Mouse (Mus musculus) forebrain, embryonic 13.5 days (tissue): Measurements from ENCODE around the gene Bach2. TPM values are rescaled to one million over a fixed set of nuclear protein-coding genes. Genes with fewer than 3 reads are reported as not detected.
A peak's percentile ranks its signal among the peaks of the same experiment; 100 is the strongest.

Experiments
- ATAC-seq: fragments of 200-750 bp; cut with Nextera tagmentation; 2 replicates; pipeline ENCODE4 v1.8.0; 2017
- H3K27ac ChIP-seq: fragments of 300-500 bp; sonication (generic); 2 replicates; pipeline ENCODE4 v1.5.1; 2015; ENCODE audit warnings: inconsistent platforms, mild to moderate bottlenecking, moderate library complexity
- H3K27me3 ChIP-seq: fragments of 300-500 bp; sonication (generic); 2 replicates; pipeline ENCODE4 v1.6.1; 2015; ENCODE audit warnings: mild to moderate bottlenecking, inconsistent platforms
- H3K36me3 ChIP-seq: fragments of 300-500 bp; sonication (generic); 2 replicates; pipeline ENCODE4 v1.6.1; 2015; ENCODE audit warnings: mild to moderate bottlenecking, inconsistent platforms; ENCODE audit not compliant: poor library complexity, severe bottlenecking
- H3K4me1 ChIP-seq: fragments of 300-500 bp; sonication (generic); 2 replicates; pipeline ENCODE4 v1.6.1; 2015; ENCODE audit warnings: inconsistent platforms
- H3K4me2 ChIP-seq: fragments of 300-500 bp; sonication (generic); 2 replicates; pipeline ENCODE4 v1.6.1; 2015; ENCODE audit warnings: inconsistent platforms, mild to moderate bottlenecking, moderate library complexity
- H3K4me3 ChIP-seq: fragments of 300-500 bp; sonication (generic); 2 replicates; pipeline ENCODE4 v1.5.1; 2015; ENCODE audit warnings: mild to moderate bottlenecking, inconsistent platforms
- H3K9ac ChIP-seq: fragments of 300-500 bp; sonication (generic); 2 replicates; pipeline ENCODE4 v1.6.1; 2015; ENCODE audit warnings: mild to moderate bottlenecking, inconsistent platforms
- H3K9me3 ChIP-seq: fragments of 300-500 bp; sonication (generic); replicated peaks from 2 replicates; pipeline ENCODE4 v1.6.1; 2016; ENCODE audit warnings: inconsistent platforms
- WGBS: fragments of 180-500 bp; shearing (Covaris S2); methylation state at CpG from one replicate; pipeline ENCODE4 v1.1.7; 2015; 5-methylcytosine and 5-hydroxymethylcytosine counted together
- polyA plus RNA-seq: library from polyadenylated mRNA; unstranded; fragments of >200 nt; fragmentation: Nextera tagmentation; extraction: Ambion mirVana; gene quantifications from 2 replicates; pipeline ENCODE4 v1.2.1, GENCODE M21; 2015

Bach2 gene
- polyA plus RNA-seq, 1 experiment from 2014 or later, result 26.2 TPM

DNA sequence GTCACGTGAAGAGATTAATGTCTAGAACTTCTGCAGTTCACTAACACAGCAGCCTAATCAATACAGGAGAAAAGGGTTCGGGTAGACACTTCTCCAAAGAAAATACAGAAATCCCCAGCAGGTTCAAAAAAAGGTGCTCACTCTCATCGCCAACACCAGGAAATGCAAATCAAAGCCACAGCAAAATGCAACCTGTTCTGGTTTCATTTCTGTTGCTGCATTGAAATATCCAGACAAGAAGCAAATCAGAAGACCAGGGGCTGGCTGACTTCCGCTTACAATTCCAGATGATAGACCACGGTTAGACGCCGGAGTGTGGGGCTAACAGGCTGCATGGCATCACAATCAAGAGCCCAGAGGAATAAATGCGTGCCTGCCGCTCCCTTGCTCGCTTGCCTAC, 9.3 kb upstream of the Bach2 start:
- Histone ChIP-seq H3K4me3 (no peak overlapping the region), H3K27me3 (no peaks in the 10 kb centered on the region), H3K9ac (no peak overlapping the region), H3K4me1 (peaks cover 5% of the 10 kb centered on the region; the same call in 1 of the 2 replicates), H3K4me2 (no peak overlapping the region), H3K27ac (no peak overlapping the region), H3K36me3 (no peaks in the 10 kb centered on the region), H3K9me3 (no peaks in the 10 kb centered on the region)
- WGBS, result 87% methylated on average over 10 of the region's 10 CpGs
- no peak for ATAC-seq

DNA sequence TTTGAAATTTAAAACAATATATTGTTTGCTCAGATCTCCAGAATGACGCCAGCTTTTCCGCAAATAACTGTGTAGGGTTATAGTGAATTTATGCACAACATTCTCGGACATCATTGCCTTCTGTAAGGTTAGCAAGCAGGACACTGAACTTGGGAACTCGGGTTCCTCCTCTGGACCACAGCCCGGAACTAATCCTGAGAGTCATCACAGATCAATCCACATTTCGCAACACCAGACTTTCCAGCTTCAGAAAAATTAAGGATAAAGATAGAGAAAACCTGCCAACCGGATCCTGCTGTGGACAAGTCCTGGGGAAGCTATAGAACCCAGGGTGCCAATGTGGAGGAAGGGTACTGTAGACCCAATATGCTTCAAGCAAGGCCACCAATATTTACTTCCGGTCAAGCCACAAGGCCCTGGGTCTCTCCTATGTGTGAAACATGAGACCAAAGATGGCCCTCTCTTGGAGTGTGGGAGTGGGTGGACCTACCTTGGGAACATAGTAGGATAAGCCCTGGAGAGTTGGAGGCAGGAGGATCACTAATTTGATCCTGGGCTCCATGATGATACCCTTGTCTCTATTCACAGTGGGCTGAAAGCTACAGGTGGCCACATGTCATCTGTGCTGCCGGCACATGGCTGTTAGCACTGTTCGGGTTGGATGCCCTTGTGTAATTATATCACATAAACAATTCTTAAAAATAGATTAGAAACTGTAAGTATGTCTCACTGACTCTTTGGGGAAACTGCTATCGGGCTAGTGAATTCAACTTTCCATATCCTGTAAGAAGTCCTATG, 7.1 kb upstream of the Bach2 start:
- no peaks in the 10 kb centered on the region for H3K36me3 ChIP-seq
- WGBS, result 92% methylated on average over 11 of the region's 11 CpGs
- H3K4me3 ChIP-seq, result no peak overlapping the region
- H3K4me1 ChIP-seq, result peaks cover 5% of the 10 kb centered on the region; the same call in 1 of the 2 replicates
- H3K9me3 ChIP-seq, result no peaks in the 10 kb centered on the region
- ATAC-seq, result no peak
- no peak overlapping the region for H3K27ac ChIP-seq
- no peak overlapping the region for H3K9ac ChIP-seq
- no peaks in the 10 kb centered on the region for H3K27me3 ChIP-seq
- no peak overlapping the region for H3K4me2 ChIP-seq

DNA sequence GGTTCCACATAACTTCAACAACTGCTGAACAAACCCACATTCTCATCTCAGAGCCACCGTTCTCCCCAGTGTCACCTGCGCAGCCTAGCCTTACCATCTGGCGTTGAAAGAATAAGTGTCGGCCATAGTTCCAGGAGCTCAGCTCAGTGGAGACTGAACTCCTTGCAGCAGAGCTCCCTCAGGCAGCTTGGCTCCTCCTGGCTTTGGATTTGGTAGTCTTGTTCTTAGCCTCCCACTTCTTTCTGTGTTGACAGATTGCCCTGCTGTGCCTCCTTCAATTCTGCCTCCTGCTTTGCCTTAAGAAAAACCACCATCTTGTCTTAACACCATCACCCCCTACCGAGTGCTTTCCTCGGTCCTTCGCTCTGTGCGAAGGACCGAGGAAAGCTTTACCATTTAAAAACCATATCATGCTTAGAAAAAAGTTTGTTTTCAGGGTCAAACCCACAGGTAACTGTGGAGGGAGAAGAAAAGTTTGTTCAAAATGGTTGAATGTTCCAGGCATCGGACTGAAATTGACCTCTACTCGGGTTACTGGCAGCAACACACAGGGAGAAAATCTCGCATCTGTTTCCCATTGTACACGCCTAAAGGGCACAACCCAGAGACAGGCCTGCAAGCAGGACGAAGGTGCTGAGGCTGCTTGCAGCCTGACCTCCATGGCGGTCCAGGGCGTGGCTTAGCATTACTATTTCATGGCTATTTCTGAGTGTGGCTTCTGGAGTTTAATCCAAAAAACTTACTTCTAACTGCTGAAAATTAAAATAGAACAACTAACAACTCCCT, 2.5 kb upstream of the Bach2 start:
- Histone ChIP-seq H3K9ac (no peak overlapping the region), H3K36me3 (no peaks in the 10 kb centered on the region), H3K4me2 (no peak overlapping the region), H3K27ac (no peak overlapping the region), H3K9me3 (no peaks in the 10 kb centered on the region), H3K4me3 (no peak overlapping the region), H3K4me1 (peaks cover 22% of the 10 kb centered on the region), H3K27me3 (0 out of 2 replicates have a peak, but pooled peaks cover 4% of the 10 kb centered on the region)
- no peak for ATAC-seq
- 74% methylated on average over 16 of the region's 16 CpGs for WGBS

DNA sequence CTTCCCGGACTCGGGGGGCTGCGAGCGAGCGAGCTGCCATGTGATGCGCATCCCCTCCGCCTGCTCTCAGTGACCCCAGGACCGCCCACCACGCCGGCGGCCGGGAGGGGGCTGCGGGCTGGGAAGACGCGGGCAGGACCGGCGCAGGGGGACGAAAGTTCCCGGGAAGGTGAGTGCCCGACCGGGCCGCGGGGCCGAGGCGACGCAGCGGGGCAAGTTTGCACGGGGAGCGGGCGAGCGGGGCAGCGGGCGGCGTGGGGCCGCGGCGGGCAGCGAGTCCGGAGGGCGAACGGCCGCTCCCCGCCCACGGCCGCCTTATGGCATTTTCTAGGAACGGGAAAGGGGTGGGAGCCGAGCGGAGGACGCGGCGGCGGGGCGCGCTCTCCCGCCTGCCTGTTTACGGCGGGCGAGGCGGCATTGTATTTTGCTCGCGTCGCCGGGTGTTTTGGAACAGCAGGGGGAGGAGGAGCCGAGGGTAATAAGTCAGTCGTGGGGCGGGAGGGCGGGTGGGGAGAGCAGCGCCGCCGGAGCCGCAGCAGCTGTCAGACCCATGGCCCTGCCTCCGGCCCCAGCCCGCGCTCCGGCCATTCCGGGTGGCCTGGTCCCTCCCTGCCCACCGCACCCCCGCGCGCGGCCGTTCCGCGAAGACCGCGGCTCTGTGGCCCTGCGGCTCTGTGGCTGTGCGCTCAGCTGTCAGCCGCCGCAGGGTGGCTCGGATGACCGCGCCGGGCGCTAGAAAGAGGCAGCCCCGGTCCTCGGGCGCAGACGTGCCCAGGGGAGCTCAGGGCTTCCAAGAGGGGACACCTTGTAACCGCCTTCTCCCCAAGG, 531 bp downstream of the Bach2 start:
- Histone ChIP-seq H3K4me1 (peaks cover 51% of the 10 kb centered on the region), H3K4me3 (peak overlapping the region; percentile 90), H3K27ac (peak overlapping the region; percentile 98), H3K27me3 (0 out of 2 replicates have a peak, but pooled peaks cover 4% of the 10 kb centered on the region), H3K9me3 (no peaks in the 10 kb centered on the region), H3K9ac (peak overlapping the region; percentile 99), H3K36me3 (0 out of 2 replicates have a peak, but pooled peaks cover under 1% of the 10 kb centered on the region), H3K4me2 (peak overlapping the region; percentile 70)
- peak; percentile 46 for ATAC-seq
- under 1% methylated on average over 64 of the region's 100 CpGs for WGBS

DNA sequence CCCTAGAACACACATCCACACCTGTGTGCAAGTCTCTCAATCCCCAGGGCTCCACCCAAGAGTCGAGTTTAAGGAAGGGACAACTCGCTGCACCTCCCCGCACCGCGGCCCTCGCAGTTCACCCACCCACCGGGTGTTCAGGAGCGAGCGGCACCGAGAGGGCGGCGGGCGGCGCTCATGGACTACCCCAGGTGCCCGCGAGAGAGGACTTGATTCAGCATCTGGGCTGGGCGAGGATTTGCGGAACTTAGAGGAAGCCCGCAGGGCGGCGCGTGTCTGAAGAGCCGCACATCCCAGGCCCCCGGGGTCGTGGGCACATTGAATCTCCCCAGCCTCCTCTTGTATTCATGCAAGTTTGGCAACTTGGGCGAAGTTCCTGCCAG, 1.1 kb downstream of the Bach2 start:
- Histone ChIP-seq H3K4me3 (peak overlapping the region; percentile 90), H3K27me3 (0 out of 2 replicates have a peak, but pooled peaks cover 4% of the 10 kb centered on the region)

DNA sequence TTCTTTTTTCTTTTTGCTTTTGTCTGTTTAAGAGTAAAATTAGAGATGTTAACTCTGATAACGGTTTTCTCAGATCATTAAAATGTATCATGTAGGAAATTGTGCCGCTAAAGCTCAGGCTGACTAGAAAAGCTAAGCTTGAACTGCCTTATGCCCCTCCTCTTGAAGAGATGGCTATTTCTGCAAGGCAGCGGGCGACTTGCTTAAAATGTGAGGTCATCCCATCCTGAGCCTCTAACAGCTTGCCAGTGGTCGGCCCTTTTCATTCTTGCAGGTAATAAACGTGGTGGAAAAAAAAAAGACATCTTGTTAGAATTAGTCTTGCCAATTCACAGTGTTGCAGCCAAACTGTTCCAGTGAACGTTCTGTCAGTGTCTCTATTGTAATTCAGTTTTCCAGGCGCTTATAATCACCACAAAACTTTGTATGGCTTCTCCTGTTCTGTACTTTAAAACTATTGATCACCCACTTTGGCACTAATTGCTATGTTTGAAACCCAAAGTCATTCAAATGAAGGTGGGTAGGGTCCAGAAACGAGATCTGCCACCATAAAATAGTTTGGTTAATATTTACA, 1.9 kb downstream of the Bach2 start:
- 7% methylated on average over 9 of the region's 9 CpGs for WGBS
- Histone ChIP-seq H3K9ac (peak overlapping the region; percentile 99), H3K9me3 (no peaks in the 10 kb centered on the region), H3K4me3 (peak overlapping the region; percentile 90), H3K36me3 (peaks cover 7% of the 10 kb centered on the region; the same call in 1 of the 2 replicates), H3K4me1 (peaks cover 57% of the 10 kb centered on the region), H3K4me2 (peak overlapping the region; percentile 70), H3K27me3 (0 out of 2 replicates have a peak, but pooled peaks cover 4% of the 10 kb centered on the region), H3K27ac (peak overlapping the region; percentile 98)
- no peak for ATAC-seq

More for the DNA sequence above, 1.1 kb downstream of the Bach2 start:
- Histone ChIP-seq H3K27ac (peak overlapping the region; percentile 98), H3K9ac (peak overlapping the region; percentile 99), H3K4me1 (peaks cover 57% of the 10 kb centered on the region), H3K36me3 (peaks cover 6% of the 10 kb centered on the region; the same call in 1 of the 2 replicates), H3K9me3 (no peaks in the 10 kb centered on the region), H3K4me2 (peak overlapping the region; percentile 70)
- ATAC-seq, result peak; percentile 37
- 0% methylated on average over 26 of the region's 26 CpGs for WGBS

DNA sequence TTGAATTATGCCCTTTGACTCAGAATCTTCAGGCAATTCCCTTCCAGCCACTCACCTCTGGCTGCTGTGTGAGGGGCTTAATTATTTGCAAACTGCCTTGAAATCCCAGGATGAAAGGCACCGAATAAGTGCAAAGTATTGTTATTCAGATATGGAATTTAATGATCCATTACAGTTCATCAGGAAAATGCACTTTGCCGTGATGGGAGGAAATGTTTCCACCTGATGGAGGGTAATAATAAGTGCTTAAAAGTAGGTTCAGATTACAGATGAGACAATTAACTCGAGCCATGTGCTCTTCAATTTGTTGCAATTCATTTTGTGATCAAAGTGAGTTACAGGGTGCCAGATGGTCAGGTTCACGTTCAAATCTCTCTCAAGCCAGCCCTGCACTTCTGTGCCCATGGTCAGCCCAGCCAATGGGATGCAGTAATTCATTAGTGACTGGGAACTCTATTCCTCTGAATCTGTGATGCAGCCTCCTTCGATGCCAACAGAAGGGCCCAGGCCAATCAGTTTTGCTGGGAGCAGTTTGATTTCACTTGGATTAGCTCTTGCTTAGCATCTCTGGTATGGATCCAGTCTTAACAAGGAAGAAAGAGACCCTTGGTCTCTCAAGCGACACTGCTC, 2.9 kb downstream of the Bach2 start:
- peaks cover 7% of the 10 kb centered on the region; the same call in 1 of the 2 replicates for H3K36me3 ChIP-seq
- H3K4me1 ChIP-seq, result peaks cover 65% of the 10 kb centered on the region
- peak overlapping the region; percentile 99 for H3K9ac ChIP-seq
- 0 out of 2 replicates have a peak, but pooled peaks cover 4% of the 10 kb centered on the region for H3K27me3 ChIP-seq
- H3K4me2 ChIP-seq, result peak overlapping the region; percentile 70
- H3K4me3 ChIP-seq, result peak overlapping the region; percentile 90
- peak overlapping the region; percentile 98 for H3K27ac ChIP-seq
- 0 out of 2 replicates have a peak, but pooled peaks have one; percentile 11 for ATAC-seq
- WGBS, result 9% methylated on average over 6 of the region's 6 CpGs
- H3K9me3 ChIP-seq, result no peaks in the 10 kb centered on the region

DNA sequence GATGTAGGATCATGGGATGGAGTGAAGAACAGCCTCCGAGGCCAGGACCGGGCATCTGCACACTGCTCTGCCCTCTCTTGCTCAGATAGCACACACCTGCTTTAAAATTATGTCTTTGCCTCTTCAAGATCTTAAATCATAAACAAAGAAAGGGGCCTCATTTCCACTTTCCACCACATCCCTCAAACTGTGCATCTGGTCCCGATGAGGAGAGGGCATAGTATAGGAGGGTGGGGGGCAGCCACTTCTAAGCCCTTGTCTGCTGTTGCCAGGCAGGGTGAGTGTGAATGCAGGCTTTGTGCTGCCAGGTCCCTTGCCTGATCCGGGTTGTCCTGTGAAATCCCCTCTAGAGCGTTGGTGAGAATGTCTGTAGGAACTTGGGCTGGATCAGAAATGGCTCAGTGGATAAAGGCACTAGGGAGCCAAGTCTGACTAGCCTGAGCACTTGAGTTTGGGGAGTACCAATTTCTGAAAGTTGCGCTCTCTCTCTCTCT, 3.6 kb downstream of the Bach2 start:
- Histone ChIP-seq H3K36me3 (peaks cover 7% of the 10 kb centered on the region; the same call in 1 of the 2 replicates), H3K4me1 (peaks cover 71% of the 10 kb centered on the region), H3K4me2 (peak overlapping the region; percentile 70), H3K9me3 (no peaks in the 10 kb centered on the region), H3K4me3 (peak overlapping the region; percentile 90), H3K27ac (peak overlapping the region; percentile 98), H3K27me3 (0 out of 2 replicates have a peak, but pooled peaks cover 3% of the 10 kb centered on the region), H3K9ac (peak overlapping the region; percentile 99)
- no peak for ATAC-seq
- WGBS, result 22% methylated on average over 6 of the region's 6 CpGs

DNA sequence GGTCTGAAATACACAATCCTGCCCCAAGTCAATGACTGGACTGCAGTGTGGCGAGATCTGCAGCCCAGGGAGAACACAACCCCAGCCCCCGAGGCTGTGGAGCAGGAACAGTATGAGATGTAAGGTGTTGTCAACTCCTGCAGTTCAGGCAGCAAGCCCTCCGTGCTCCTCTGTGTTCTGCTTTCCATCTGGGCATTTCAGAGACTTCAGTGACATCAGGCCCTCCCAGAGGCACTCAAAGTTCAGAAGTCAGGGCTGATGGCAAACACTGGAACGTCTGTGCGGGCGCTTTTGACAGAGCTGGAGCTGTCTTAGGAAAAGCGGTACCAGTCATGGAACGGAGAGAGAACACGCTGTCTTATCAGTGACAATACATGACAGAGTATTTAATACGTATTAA, 4.9 kb downstream of the Bach2 start:
- peak overlapping the region; percentile 8 for H3K4me3 ChIP-seq
- WGBS, result 48% methylated on average over 10 of the region's 10 CpGs
- ATAC-seq, result no peak
- H3K27ac ChIP-seq, result peak overlapping the region; percentile 98
- H3K9me3 ChIP-seq, result no peaks in the 10 kb centered on the region
- H3K4me1 ChIP-seq, result peaks cover 76% of the 10 kb centered on the region
- H3K27me3 ChIP-seq, result no peaks in the 10 kb centered on the region
- peaks cover 7% of the 10 kb centered on the region; the same call in 1 of the 2 replicates for H3K36me3 ChIP-seq
- peak overlapping the region; percentile 57 for H3K9ac ChIP-seq
- H3K4me2 ChIP-seq, result peak overlapping the region; percentile 70

DNA sequence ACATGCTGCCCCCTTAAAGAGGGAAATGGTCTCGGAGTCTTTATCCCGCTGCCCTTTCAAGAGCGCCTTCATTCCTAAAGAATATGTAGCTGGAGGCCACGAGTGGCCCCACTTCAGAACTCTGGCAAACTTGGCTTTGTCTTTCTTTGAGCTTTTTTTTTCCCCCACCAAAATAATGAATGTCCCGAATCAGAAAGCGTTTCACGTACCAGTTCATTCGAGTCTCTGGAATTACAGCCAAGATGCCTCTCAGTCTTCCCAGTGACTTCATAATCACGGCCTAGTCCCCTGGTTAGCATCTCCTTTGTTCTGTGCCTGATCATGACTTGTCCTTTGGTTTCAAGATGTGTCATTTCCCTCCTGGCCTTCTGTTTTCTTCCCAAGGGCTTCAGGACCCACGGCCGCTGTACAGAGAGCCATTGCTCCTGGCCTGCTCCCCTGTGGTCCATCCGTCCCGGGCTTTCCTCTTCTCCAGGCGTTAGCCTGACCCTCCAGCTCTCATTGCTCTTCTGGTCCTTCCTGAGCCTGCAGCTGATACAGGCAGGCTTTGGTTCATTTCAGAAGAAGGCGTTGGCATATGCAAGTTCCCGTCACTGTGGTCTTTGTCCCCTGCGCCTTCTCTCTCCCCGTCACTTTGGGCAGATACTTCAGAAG, 5.6 kb downstream of the Bach2 start:
- peaks cover 84% of the 10 kb centered on the region for H3K4me1 ChIP-seq
- H3K36me3 ChIP-seq, result peaks cover 7% of the 10 kb centered on the region; the same call in 1 of the 2 replicates
- H3K27ac ChIP-seq, result peak overlapping the region; percentile 84
- H3K9ac ChIP-seq, result peak overlapping the region; percentile 45; the same call in 1 of the 2 replicates
- no peaks in the 10 kb centered on the region for H3K27me3 ChIP-seq
- H3K4me3 ChIP-seq, result no peak overlapping the region
- H3K4me2 ChIP-seq, result peak overlapping the region; percentile 29; the same call in 1 of the 2 replicates
- no peaks in the 10 kb centered on the region for H3K9me3 ChIP-seq
- 28% methylated on average over 18 of the region's 18 CpGs for WGBS
- no peak for ATAC-seq
